Mouse (Mus musculus) cerebellum, adult 11-12 months (tissue): ENCODE measurements around the gene Sult1a1.

Experiments
- DNase-seq: peaks from one replicate; pipeline ENCODE4 v3.0.0; 2022

Sult1a1 gene

GRCm38 (mm10) chr7:126676207-126676606, at the start of gene Sult1a1:
Sult1a1 (minus strand) TSS chr7:126676432.
- no peak for DNase-seq

GRCm38 (mm10) chr7:126725667-126726066, 49.4 kb upstream of the Sult1a1 start:
- no peak for DNase-seq

GRCm38 (mm10) chr7:126725077-126725476, 48.8 kb upstream of the Sult1a1 start:
- no peak for DNase-seq

DNA sequence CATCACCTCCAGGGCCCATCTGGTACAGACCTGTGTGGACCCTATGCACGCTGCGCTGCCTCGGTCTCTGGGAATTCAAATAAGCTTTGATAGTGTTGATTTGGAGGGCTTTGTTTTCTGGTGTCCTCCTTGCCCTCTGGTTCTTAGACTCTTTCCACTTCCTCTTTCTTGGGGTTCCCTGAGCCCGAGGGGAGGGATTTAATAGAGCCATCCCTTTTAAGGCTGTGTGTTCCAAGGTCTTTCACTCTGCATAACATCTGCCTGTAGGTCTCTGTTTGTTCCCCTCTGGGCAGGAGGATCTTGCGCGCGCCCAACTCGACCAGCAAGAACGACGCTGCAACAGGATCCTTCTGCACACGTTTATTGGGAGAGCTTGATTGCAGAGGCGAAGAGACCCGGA, 45.4 kb upstream of the Sult1a1 start:
- DNase-seq = no peak

DNA sequence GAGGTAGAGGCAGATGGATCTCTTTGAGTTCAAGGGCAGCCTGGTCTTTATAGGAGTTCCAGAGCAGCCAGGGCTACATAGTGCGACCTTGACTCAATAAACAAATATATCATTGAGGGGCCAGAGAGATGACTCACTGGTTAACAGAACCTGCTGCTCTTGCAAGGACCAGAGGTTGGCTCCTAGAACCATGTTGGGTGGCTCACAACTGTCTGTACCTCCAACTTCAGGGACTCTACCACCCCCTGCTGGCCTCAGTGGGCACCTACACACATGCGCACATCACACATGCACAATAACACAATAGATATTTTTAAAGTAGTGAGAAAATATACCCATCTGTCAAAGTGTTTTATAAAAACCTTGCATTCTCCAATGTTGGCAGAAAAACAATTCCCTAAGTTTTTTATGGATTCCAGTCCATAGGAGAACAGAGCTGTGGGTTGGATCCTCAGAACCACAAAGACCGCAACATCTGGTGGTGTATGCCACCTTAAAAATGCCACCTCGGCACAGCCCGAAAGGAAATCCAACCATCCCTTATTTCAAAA, 42.6 kb upstream of the Sult1a1 start:
- no peak for DNase-seq

DNA sequence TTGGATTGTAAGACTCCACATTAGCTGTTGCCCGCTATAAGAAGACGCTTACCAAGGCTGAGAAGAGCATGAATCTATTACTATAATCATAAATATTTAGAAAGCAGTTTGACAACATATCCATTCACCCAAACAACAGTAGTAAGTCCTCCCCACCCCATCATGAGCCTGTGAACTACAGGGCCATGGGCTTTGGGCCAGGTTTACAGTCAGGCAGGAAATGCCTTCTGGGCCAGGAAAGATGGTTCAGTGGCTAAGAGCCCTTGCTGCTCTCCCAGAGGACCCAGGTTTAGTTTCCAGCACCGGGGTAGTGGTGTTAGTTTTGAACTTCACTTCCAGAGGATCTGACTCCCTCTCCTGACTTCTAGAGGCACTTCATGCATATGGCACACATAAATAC, 41.3 kb upstream of the Sult1a1 start:
- no peak for DNase-seq

DNA sequence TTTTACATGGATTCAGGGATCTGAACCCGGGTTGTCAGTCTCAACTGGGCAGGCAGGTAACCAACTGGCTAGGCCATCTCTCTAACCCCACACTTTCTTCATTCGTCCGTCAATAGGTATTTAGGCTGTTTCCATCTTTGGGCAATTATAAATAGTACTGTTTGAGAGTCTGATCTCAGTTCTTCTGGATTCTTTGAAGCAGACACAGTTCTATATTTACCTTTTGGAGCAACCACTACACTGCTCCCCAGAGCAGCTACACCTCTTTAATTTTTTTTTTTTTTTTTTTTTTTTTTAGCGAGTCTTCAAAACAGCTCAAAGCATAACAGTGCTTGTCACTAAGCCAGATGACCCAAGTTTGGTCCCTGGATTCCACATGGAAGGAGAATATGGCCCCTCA, 39.4 kb upstream of the Sult1a1 start:
- DNase-seq = no peak

DNA sequence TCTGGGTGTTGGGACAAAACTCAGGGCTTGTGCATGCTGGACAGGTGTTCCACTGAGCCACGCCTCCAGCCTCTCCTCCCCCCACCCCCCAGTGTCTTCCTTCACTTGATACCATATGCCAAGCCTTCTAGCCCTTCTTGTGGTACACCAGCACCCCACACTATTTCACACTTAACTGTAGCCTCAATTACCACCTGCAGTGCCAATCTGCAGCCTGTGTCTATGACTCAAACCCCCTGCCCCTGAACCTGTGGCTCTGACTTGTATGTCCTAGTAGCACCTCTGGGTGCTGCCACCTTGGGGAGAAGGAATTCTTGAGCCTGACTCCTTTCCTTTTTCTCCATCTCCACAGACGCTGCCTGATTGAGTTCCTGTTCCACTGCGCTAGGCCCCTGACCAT, 35.7 kb upstream of the Sult1a1 start:
- no peak for DNase-seq

DNA sequence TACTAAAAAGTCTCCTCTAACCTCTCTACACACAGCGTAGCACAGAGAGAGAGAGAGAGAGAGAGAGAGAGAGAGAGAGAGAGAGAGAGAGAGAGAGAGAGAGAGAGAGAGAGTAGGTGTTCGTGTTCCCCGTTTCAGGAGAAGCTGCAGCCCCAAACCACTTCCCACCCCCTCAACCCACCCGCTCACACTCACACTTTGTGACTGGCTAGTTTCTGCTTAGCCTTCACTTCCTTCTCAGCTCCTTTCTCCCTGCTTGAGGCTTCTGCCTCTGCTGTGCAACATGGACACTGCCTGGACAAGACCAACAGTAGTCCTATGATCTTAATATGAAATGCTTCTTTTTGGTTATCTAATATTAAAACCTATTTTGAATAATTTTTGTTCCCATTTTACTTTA, 34.0 kb upstream of the Sult1a1 start:
- no peak for DNase-seq

DNA sequence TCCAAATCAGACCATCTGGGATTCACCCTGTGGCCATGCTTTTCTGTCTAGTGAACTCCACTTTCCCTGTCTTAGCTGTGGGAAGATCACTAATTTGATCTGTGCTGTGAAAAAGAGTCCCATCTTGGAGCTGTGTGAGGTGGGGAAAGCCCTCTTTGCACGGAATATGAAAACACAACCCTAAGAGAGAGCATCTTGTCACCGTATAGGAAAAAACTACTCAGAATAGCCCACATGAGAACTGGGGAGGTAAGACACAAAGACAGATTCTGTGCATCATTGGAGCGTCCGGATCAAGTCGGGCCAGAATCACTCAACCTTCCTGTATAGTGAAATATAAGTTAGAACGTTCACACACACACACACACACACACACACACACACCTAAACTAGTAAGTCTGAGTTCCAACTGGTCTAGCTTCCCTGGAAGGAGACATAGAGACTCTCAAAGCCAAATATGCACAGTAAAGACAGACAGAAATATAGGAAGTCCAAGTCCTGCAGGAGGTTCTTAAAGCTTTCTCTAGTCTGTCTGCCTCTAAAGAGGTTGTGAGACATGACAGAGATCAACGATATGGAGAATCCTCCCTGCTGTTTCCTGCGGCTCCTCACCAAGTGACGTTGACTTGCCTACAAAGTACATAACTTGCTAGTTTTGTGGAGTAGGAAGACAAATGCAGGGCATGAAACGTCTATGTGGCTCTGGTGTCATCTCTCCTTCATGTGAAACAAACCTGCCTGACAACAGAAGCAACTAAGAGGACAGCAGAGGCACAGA, 32.1 kb upstream of the Sult1a1 start:
- no peak for DNase-seq

GRCm38 (mm10) chr7:126707442-126708174, 31.4 kb upstream of the Sult1a1 start, which contains the start of gene Coro1a:
Coro1a (minus strand) TSS chr7:126707787.
- DNase-seq = no peak

DNA sequence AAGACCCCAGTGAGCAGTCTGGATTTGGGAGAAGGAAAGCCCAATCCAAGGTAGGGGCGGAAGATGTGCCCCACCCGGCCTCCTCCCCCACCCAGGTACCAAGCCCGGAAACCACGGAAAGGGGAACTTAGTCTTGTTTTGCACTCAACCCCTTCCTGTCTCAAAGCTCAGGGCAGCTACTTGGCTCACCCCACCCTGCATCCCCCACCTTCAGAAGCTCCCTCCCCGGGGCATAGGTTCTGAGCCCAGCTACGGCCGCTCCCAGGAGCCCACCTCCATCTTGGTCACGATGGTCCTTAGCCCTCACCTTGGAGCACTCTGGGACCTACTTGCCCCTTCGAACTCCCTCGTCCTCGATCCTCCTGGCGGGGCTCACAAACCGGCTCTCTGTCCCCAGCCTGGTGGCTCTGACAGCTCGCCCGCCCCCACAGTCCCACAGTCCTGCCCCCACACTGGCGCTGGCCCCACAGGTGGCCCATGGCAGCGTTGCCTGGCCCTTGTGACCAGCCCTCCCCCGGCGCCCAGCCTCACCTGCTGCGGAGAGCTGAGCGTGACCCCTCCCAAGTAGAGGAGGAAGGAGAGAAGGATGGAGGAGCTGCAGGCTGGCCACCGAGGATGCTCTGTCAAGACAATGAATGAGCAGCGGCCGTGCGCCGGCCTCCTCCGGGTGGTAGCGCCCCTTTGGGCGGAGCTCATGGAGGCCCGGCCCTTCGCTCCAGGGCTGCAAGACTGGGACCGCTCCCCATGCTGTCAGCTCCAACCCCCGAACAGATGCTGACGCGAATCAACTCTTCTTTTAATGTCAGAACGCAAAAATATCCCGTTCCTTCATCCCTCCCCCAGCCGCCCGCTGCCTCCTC, 28.1 kb upstream of the Sult1a1 start:
- DNase-seq = peak; percentile 89

DNA sequence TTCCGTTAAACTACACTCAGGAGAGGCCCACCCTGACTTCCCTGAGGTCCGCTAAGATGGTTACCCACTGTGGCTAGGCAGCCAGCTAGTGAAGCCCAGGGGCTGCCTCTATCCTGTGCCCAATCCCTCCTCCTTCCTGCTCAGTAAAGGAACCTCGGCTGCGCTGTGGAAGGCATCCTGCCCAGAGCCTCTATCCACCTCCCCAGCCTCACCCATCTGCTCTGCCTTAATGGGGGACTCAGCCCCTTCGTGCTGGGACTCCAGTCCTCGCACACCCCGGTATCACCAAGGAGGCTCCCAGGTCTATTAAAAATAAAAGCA, 27.5 kb upstream of the Sult1a1 start:
- DNase-seq = peak; percentile 63

DNA sequence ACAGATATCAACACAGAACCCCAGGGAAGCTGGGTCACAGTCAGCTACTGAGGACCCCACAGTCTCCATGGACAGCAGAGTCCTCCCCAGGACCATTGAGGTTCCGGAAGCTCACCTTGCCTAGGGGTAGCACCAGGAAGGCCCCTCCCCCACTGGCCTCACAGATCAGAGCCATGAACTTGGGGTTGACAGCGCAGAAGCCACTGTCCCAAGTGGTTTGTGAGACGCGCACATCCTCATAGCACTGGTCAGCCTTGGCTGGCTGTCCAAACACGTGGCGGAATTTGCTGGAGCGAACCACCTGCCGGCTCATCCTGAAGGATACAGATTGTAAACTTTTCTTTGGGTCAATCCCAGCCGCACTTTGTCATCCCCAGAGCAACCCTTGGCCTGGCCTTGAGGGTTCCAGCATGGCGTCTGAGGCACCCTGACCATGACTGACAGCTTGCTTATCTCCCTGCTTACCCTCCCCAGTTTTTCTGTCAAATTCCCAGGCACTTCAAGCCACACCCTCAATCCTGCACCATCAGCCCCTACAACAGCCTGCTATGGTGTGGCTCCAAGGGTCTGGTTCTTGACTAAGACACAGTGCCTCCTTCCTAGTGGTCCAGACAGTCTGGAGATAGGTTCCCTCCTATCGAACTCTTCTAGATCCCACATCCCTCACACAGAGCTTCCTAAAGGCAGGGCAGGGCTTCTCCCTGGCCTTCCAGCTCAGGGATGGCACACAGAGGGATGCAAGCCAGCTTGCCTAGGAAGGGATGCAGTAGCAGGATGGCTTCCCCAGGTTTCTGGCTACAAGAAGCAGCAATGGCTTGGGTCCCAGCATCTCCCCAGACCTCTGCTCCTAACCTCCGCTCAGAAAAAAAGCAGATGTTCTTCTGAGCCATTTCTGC, 26.9 kb upstream of the Sult1a1 start:
- peak; percentile 71 for DNase-seq

DNA sequence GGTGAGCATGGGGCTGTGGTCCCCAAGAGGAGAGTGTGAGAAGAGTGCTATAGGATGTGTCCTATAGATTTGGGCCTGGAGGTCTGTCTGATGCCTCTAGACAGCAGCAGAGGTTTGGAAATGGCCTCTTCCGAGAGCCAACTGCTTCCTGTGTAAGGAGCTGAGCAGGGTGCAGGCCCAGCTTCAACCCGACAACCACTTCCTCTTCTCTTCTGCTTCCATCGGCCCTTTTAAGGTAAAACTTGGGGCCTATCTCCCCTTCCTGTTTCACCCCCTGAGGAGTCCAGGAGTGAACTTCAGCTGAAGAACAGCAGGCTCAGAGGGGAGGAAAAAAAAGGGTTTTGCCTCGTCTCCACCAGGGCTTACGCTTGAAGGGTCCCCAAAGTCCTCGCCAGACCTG, 26.1 kb upstream of the Sult1a1 start:
- DNase-seq = no peak

DNA sequence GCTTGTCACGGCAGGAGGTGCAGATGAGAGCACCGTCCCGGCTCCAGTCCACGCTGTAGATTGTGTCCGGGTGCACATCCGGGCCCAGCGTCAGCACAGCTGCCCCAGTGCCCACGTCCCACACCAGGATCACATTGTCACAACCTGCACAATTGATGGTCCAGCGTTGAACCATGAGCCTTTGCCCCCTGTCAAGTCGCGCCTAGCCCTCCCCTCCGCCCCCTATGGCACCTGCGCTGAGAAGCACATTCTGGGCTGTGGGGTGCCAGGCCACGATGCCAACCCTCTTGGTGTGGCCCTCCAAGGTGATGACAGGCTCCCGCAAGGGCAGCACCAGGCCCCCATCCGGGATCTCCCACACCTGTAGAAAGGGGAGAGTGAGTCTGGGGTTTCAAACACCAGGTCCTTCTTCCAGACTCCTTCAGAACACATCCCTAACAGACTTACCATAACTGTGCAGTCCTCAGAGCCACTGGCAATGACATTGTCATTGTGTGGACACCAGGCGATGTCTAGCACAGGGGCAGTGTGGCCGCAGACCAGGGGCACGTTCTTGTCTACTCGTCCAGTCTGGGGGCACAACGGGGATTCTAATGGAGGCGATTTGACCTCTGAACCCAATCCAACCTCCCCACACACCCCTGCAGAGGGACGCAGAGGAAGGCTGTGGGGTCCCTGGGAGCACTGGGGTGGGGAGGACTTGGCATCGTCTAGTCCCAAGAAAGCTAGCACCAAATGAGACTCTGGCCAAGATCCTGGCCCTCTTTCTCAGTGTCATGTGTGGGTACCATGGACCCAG, 25.5 kb upstream of the Sult1a1 start:
- peak; percentile 57 for DNase-seq

- peak; percentile 88 for DNase-seq
These were observed 24.8 kb upstream of the Sult1a1 start for GRCm38 (mm10) chr7:126701070-126701469.

DNA sequence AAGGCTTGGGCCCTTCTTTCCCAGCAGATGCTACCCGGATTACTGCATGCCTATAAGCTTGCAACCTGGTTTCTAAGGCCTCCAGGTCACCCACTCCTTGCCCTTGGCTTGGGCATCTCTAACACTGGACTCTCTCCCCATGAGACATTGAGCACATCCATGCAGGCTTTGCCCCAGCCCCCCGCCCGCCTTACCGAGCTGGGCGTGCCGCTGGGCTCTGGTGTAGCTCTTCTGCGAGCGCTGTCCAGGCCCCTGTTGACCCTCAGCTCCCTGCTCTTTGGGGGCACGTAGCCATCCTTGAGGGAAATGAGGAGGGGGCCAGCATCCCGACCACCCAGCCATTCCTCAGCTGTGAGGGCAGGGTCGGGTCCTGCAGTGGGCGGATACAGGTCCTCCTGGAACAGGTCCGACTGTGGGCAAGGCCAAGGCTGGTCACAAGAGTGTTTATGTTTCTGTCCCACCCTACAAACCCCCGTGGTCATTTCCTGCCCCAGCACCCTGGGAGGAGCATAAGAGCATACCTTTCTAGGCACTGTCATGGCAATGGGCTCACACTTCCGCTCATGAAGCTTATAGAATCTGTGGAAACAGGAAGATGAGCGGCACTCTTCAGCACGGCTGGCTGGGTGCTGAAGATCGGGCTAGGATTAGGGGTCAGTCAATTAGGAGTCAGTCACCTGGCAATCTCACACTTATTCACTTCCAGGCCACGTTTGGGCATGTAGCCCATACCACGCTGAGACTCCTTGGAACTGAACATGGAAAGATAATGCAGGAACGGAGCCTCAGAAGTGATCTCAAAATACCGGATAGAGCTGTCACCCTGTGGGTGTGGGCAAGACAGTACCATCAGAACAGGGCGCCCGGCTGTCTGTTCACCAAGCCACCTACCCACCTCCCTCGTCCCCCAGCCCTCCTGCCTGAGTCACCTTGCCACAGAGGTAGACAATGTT, 24.1 kb upstream of the Sult1a1 start:
- DNase-seq = peak; percentile 63

DNA sequence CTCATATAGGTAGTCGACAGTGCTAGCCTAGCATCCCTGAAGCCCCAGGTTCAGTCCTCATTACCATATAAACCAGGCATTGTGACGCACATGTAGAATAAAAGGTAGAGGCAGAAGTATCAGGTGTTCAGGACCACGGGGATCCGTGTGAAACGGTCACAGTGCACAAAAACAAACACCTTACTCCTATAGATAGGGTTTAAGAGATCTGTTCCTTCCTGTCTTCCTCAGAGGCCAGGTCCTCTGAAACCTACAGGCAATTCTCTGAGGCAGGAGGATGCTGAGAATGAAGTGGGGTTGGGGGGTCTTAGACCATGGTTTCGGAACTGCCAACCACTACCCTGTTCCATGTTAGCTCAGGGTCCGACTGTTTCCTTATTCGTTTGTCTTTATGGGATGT, 21.6 kb upstream of the Sult1a1 start:
- DNase-seq = no peak

- no peak for DNase-seq
These were observed 20.7 kb upstream of the Sult1a1 start for GRCm38 (mm10) chr7:126696886-126697285.
